Mouse (Mus musculus): ENCODE results near the gene Rnf150.

Rnf150 gene

DNA sequence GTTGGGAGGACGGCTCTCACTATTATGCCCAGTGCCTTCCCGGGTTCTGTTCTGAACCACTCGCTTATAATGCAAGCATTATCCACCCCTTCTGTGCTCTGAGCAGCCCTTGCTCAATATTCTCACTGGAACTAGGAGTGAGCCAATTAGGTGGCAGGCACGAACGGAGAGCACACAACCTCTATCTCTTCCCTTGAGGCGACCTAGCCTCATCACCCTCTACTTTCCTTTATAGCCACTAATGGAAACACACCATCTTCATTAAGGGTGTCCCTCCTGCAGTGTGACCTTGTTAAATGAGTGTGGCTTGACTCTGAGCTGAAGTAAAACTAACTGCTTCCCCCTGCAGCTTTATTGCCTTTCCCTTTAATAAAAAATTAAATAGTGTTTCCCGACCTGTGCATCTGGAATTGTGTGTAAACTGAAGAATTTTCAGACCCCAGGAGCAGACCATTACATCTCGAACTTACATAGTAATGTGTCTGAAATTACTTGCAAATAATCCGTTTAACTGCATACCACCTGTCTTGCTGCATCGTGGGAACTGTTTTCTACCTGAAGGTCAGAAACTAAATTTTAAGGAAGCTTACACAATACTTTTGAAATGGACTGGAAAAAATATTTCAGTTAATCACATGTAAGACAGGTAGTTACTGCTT is 26.0 kb downstream of the Rnf150 start:
- no peak for DNase-seq (ENCODE audit: low spot score in 2 of 2)

DNA sequence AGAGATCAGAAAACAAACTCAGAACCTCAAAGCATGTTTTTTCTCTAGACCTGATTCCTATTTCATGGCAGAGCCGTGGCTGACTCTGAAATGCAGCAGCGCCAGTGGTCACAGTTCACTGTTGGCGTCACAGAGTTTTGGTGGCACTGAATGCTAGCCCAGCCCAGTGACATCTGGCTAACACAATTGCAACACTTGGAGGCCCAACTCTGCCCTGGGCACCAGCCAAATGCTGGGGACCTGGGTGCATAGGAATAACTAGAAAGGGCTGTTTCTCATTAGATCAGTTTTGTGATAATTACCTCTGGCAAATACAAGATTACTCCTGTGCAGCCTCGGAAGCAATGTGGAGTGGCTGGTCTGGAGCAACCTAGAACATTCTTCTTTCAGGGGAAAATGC is 31.9 kb downstream of the Rnf150 start:
- no peak for DNase-seq (ENCODE audit: low spot score in 2 of 2)

DNA sequence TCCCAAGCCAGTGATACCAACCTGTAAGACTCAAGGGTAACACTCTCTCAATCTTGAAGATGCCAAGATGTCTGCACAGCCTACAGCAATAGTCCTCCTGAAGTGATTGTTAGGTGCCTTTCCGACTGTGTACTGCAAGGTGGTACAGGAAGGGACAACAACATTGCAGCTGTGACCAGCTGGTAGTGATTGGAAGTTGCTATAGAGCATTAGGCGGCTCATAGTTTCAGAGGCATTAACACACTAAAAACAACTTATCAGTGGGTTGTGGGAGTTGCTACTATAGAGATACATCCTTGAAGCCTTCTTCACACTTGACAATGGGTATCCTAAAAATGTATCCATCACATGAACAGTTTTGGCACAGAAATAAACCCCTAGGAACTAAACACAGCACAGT is 33.6 kb downstream of the Rnf150 start:
- DNase-seq (ENCODE audit: low spot score in 2 of 2), result no peak

DNA sequence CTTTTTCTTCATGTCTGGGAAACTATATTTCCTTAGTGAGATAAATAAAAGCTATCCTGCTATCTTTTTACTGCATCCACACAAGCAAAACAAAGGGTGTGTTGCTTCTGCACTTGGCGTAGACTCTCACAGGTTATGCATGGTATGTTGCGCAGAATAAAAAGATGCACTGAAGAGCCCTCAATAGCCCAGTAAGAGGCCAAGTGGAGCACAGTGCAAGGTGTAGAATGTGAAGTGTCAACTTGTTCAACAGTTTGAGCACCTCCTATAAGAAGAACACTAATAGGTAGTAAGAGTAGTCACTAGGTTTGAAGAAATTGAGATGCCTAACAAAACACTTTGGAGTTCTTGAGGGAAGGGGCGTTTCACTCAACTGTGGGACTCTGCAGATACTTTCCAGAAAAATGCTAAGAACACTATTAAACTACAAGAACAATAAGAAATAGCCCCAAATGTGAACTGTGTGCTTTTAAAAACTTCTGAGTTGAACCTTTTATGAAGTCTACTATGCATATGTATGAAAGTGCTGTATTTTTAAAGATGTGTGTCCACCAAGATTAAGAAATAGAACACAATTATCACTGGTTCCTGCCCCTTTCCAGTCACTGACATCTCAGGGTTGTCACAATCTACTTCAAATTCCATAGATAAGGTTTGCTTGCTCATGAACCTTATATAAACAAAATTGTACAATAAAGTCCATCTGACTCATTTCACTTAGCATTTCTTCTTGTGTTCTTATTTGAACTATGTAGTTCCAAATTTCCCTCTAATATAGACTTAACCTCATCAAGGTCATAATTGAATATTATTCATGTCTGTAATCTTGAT is 34.7 kb downstream of the Rnf150 start:
- no peak for DNase-seq (ENCODE audit: low spot score in 2 of 2)

DNA sequence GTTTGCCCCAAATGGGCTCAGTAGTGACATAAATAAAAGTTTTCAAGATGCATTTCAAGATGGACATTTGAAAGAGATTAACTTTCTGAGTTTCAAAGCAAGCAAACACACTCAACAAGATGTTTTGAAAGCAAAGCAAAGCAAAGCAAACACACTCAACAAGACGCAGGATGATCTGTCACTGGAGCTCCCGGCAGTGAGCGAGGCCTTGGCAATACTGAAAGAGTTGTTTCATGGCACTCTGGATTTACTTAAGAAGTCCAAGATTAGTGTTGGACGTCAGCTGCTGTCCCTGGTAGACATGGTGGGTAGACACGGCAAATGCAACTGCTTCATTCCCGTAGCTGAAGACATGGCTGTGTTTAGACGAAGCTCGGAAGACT is 35.3 kb downstream of the Rnf150 start:
- DNase-seq (ENCODE audit: low spot score in 2 of 2), result no peak

DNA sequence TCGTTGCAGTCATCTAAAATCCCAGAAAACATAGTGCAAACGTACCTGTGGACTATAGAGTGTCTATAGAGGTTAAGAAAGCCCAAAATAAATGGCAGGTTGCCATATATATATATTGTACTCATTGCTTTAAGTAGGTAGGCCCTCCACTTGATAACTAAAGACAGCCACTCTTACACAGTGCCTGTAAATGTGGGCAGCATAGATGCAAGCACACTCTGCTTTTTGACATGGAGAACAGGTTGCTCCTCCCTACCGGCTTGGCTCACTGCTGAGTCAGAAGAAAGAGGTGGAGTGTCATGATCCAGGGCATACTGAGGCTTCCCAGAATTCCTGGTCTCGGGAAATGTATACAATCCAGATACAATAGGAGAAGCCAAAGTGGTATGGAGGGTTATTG is 37.8 kb downstream of the Rnf150 start:
- no peak for DNase-seq (ENCODE audit: low spot score in 2 of 2)

DNA sequence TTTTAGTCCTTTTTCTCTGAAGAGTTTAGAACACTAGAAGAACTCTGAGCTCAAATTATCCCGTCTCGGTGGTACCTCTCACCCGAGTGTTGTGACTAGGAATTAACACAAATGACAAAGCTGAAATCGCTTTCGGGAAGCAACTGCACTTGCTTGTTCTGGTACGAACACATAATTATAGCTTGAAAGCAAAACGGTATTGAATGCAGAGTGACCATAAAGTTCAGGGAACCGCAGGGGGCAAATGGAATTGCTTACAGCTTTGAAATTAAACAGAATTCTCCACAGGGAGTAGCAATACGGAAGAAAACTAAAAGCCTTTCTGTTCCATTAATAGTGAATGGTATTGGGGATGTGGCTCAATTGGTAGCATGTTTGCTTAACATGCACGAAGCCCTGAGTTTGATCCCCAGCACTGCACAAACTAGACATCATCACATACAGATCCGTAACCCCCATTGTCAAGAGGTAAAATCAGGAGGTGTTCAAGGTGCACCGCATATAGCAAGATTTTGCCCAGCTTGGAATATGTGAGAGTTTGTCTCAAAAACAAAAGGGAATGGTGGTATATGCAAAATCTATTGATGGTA is 38.5 kb downstream of the Rnf150 start:
- no peak for DNase-seq (ENCODE audit: low spot score in 2 of 2)

DNA sequence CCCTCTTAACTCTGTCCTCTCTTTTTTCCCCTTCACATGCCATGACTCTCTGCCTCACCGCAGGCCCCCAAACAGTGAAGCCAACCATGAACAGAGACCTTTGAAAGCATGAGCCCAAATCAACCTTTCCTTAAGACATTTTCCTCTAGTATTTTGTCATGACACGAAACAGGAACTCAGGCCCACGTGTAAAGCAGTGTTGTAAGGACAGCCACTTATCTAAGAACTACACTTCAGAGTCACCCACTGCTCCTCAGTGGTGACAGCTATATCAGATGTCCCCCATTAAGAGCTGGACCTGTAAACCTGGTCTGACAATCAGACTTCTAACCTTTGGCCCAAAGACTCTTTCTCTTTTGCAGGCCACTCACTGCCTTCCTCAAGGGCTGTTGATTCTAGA is 40.3 kb downstream of the Rnf150 start:
- DNase-seq (ENCODE audit: low spot score in 2 of 2), result no peak

DNA sequence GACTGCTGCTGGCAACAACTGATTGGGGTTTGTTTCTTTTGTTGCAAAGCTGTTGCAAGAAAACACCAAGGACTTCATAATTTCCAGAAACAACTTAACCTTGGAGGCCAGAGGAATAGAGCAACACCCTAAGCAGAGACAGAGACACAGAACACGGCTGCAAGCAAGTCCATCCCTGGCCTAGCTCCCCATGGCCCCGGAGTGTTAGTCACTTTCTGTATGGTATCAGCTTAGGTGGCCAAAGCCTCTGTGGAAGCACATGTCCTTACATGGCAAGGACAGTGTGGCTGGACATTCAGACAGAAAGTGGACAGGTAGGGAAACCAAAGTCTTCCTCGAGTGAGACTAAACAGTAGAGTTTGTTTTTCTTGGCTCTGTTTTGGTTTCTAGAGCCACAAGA is 44.1 kb downstream of the Rnf150 start:
- DNase-seq (ENCODE audit: low spot score in 2 of 2), result no peak

DNA sequence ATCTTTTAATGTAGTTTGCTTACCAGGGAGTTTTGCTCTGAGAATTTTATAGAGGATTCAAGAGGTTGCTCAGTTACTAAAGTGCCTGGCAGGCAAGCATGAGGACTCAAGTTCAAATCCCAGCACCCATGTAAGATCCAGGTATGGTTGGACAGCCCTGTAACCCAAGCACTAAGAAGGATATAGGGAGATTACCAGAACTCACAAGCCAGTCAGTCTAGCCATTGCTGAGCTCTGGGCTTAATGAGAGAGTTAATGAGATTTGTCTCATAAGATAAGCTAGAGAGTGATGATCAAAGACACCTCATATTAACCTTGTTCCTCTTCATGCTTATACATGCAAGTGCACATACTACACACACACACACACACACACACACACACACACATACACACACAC is 48.3 kb downstream of the Rnf150 start:
- DNase-seq (ENCODE audit: low spot score in 2 of 2), result no peak

DNA sequence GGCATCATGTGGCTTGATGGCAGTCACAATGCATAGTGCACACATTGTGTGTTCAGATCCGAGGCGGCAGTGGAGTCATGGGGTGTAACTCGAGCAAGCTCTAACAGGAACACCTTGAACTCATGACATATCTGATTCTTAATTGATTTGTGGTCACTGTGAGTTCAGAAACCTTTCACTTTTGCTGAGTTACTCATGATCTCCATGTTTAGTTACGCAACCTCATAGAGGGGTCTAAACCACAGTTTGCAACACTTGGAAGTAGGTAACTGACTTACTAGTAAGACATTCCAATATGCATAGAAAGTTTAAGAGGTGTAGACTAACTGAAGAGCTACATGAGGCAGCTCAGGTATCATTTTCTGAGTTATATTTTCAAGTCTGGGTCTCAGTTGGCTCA is 49.1 kb downstream of the Rnf150 start:
- DNase-seq (ENCODE audit: low spot score in 2 of 2), result no peak

DNA sequence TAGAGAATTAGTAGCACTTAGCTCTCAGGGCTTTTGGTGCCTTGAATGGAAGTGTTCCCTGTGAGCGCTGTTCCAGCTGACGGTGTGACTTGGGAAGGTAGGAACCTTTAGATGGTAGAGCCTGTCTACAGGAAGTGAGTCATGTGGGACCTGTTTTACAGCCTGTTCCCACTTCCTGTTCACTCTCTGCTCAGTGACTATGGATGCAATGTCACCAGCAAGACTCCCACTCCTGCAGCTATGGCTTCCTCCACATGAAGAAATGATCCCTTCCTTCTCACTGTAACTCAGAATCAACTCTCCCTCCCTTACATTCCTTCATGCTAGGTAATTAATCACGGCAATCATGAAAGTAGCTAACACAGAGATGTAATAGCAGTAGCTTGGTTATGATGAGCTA is 51.4 kb downstream of the Rnf150 start:
- no peak for DNase-seq (ENCODE audit: low spot score in 2 of 2)

DNA sequence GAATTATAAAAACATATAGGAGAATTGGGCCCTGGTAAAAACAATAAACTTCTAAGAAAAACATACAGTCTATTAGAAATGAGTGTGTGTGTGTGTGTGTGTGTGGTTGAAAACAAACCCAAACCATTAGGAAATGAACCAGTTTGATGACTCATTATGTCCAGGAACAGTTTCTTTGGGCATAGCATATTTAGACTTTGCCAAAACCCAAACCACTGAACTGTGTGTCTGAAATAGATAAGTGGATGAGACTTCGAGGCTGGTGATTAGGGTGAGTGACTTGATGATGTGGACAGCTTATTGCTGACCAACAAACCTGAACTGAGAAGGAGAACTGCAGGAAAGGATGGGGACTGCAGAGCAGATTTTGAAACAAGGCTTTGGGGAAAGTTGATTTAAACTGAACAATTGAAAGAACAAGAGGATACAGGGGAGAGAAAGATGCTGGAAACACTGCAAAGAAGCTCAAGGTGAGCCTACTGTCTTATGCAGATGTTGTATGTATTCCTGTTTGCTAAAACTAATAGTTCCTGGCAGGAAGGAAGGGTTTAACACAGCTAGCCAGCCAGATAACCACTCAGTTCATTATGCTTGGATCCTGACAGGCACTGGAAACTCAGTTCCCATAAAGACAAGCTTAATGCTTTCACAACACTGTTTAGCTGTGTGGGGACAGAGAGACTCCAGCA is 53.8 kb downstream of the Rnf150 start:
- DNase-seq (ENCODE audit: low spot score in 2 of 2), result no peak

DNA sequence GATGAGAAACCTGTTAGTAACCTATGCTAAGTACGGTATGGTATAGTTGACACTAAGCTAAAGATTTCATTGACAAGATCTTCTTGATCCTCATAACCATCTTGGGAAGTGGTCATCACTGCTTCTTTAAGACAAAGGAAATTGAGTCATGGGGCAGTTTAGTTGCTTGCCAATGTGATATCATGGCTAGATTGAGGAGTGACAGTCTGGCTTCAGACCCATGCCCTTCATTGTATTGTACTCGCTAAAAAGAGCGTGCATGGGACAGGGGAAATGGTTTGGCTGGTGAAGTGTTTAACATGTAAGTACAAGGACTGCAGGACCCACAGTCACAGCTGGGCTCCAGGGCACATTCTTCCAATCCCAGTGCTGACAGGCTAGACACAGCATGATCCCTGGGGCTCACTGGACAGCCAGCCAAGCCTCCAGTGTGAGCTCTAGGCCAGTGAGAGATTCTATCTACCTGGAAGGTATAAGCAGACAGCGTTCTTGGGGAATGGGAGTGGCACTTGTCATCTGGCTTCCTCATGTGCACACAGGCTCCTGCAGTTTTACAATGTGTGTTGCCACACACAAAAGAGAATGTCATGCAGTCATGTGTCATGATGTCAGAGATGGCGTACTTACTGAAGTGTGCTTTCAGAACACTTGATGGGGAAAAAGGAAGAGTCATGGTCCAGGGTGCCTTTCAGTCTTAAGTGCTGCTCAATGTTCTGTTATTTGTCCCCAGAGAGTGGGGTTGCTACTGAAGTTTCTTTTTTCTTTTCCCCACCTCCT is 54.6 kb downstream of the Rnf150 start:
- DNase-seq (ENCODE audit: low spot score in 2 of 2), result no peak

DNA sequence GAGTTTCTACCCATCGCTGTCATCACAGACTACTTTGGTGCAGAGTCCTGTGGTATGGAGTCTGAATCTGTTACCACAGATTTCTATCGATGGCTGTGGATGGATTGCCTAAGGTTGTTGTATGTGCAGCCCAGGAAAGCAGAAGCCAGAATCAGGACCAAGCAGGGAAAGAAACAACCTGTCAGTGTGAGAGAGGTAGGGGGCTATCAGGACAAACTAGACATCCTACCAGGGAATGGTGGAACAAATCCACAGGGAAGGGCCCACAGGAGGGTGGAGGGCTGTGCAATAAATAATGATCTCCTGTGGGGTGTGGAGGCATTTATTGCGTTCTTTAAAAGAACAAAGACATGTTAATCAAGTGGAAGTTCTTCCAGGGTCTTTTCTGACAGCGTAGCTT is 56.5 kb downstream of the Rnf150 start:
- DNase-seq (ENCODE audit: low spot score in 2 of 2), result no peak

DNA sequence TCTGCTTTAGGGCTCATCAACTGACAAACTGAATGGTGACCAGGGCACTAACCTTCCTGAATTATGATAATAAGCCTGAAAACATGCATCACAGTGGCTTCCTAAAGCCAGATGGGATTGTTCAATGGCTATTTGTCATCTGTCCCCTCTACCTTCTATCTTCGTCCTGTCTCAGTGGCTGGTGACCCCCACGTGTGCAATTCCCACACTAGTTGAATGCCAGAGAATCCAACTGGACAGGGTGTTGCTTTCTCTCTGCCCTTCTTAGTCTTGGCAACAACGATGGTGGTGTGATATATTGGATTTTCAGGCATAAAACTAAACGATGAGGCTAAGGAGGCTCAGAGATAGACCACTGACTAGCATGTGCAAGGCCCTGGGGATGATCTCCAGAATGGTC is 57.0 kb downstream of the Rnf150 start:
- no peak for DNase-seq (ENCODE audit: low spot score in 2 of 2)

DNA sequence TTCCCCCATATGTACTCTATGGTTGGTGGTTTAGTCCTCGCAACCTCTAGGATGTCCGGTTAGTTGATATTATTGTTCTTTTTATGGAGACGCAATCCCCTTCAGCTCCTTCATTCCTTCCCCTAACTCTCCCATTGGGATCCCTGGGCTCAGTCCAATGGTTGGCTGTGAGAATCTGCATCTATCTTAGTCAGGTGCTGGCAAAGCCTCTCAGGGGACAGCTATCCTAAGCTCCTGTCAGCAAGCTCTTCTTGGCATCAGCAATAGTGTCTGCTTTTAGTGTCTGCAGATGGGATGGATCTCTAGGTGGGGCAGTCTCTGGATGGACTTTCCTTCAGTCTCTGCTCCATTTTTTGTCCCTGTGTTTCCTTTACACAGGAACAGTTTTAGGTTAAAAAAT is 62.1 kb downstream of the Rnf150 start:
- DNase-seq (ENCODE audit: low spot score in 2 of 2), result no peak

DNA sequence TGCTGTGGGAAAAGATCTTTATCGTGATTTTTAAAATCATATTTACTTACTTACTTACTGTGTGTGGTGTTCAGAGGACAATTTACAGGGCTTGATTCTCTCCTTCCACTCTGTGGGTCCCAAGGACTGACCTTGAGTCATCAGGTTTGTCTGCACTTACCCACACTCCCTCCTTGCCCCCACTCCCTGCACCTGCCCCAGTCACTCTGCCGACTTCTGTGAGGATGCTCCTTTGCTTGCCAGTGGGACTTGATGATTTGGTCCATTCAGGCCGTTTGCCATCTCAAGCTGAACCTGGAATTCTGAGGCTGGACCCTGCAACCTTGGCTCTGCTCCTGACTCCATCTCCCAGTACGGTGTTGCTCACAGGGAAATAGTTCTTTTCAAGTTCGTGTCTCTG is 63.4 kb downstream of the Rnf150 start:
- no peak for DNase-seq (ENCODE audit: low spot score in 2 of 2)

DNA sequence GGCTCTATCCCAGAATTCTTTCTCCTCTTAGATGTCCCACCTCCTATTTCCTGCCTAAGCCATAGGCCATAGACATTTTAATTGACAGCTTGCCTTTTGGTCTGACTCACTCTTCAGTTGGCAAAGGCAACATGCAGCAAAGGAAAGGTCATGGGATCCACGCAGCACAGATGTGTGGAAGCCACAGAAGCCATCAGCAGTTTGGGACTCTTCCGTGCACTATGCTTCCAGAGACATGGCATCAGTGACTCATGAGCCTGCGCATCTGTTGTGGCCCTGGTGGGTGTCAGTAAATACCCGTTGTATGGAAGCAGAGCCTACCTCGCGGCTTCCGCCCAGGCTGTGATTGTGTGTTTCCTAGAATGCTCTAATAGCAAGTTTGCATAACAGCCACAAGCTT is 68.4 kb downstream of the Rnf150 start:
- no peak for DNase-seq (ENCODE audit: low spot score in 2 of 2)

DNA sequence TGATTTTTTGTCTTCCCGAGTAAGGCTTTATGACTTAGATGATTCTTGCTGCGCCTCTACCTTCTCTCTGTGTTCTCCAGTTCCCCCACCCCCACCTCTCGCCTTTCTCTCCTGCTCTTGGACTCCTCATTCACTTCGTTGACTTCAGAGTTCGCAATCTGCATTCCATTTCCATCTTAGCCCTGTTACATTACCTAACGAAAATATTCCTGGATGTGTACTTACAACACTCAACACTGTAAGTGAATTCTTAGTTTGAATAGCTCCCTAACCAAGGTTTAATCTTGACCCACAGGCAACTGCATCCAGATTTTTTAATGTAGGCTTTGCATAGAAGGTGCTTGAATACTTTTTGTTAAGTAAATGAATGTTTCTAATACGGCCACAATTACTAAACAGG is 73.0 kb downstream of the Rnf150 start:
- no peak for DNase-seq (ENCODE audit: low spot score in 2 of 2)

DNA sequence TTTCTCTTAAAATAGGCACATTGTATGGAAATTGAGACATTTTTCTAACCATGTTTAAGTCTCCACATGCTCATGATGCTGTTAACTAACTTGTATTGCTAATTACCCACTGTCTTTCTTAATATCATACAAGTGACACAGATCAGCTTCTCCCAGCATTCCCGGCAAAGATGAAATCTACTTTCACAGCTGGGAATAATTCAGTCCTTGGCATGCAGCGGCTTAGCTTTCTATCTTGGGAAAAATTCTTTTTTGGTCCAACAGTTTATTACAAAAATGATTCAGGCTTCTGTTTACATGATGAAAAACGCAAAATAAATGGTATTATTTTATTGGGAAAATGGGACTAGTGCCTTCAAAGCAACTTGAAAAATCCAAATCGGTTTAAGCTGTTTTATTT is 73.7 kb downstream of the Rnf150 start:
- no peak for DNase-seq (ENCODE audit: low spot score in 2 of 2)

DNA sequence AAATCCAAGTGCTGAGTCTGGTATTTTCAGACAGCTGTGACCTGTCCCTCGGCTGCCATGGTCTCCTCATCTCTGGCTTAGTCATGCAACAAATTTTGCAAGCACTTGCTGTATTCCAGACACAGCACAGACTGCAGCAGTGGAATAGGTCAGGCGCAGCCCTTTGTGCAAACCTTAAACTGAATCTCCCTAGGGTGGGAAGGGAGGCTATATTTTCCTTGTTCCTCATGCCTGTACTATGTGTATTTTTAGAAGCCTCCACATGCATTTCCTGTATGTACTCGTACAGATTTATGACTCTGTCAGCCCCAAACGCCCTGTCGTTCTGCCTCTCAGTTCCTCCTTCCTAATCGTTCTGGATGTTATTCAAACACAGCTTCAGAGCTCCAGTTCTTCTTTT is 76.8 kb downstream of the Rnf150 start:
- no peak for DNase-seq (ENCODE audit: low spot score in 2 of 2)

All from frontal cortex, postnatal 10 days (tissue).